Mouse (Mus musculus) kidney, postnatal 36 days (tissue): ENCODE measurements around the gene Ndufa12.
A peak's percentile ranks its signal among the peaks of the same experiment; 100 is the strongest.

ENCODE experiments used
- DNase-seq, 2 experiments: peaks; one replicate each; pipeline ENCODE4 v3.0.0; 2021 to 2022; ENCODE audit warnings: mixed read lengths in 2 of 2

Gene Ndufa12

GRCm38 (mm10) chr10:94198482-94199405 is at the start of gene Ndufa12:
Gene Ndufa12 (plus strand): TSS chr10:94198720.
- DNase-seq, result peak; percentile 96 to 97

GRCm38 (mm10) chr10:94151488-94151887 is 47.0 kb upstream of the Ndufa12 start:
- DNase-seq, result no peak

GRCm38 (mm10) chr10:94153841-94154240 is 44.7 kb upstream of the Ndufa12 start:
- DNase-seq, result no peak

- no peak for DNase-seq
Measured at GRCm38 (mm10) chr10:94158962-94159361, 39.6 kb upstream of the Ndufa12 start.

GRCm38 (mm10) chr10:94159406-94159805 is 39.1 kb upstream of the Ndufa12 start:
- no peak for DNase-seq

- DNase-seq, result no peak
Measured at GRCm38 (mm10) chr10:94161051-94161765, 37.3 kb upstream of the Ndufa12 start.

GRCm38 (mm10) chr10:94162031-94162430 is 36.5 kb upstream of the Ndufa12 start:
- DNase-seq, result no peak

- DNase-seq, result no peak
Measured at GRCm38 (mm10) chr10:94164104-94164845, 34.2 kb upstream of the Ndufa12 start.

GRCm38 (mm10) chr10:94165426-94165825 is 33.1 kb upstream of the Ndufa12 start:
- DNase-seq, result no peak

- DNase-seq, result no peak
Measured at GRCm38 (mm10) chr10:94167051-94167750, 31.3 kb upstream of the Ndufa12 start.

- DNase-seq, result peak; percentile 18 to 46
Measured at GRCm38 (mm10) chr10:94171440-94172130, 26.9 kb upstream of the Ndufa12 start.

- DNase-seq, result no peak
Measured at GRCm38 (mm10) chr10:94172137-94172536, 26.4 kb upstream of the Ndufa12 start.

- no peak for DNase-seq
Measured at GRCm38 (mm10) chr10:94172706-94173105, 25.8 kb upstream of the Ndufa12 start.

GRCm38 (mm10) chr10:94174652-94175051 is 23.9 kb upstream of the Ndufa12 start:
- DNase-seq, result peak in 1 of 2 experiments; percentile 12

GRCm38 (mm10) chr10:94183199-94183598 is 15.3 kb upstream of the Ndufa12 start:
- DNase-seq, result no peak

GRCm38 (mm10) chr10:94204973-94205372 is 6.5 kb downstream of the Ndufa12 start:
- no peak for DNase-seq

GRCm38 (mm10) chr10:94210718-94211618 is 12.4 kb downstream of the Ndufa12 start:
- DNase-seq, result no peak

- DNase-seq, result peak in 1 of 2 experiments; percentile 42
Measured at GRCm38 (mm10) chr10:94211725-94212124, 13.2 kb downstream of the Ndufa12 start.

GRCm38 (mm10) chr10:94225026-94225750 is 26.7 kb downstream of the Ndufa12 start:
- peak in 1 of 2 experiments; percentile 36 for DNase-seq
